Mouse (Mus musculus) liver, embryonic 13.5 days (tissue): ENCODE data around the gene Ell2. TPM values are rescaled to one million over a fixed set of nuclear protein-coding genes. Genes with fewer than 3 reads are reported as not detected.

Source experiments
- ATAC-seq: fragments of 200-750 bp; cut with Nextera tagmentation; 2 replicates; pipeline ENCODE4 v1.8.0; 2017; ENCODE audit warnings: low read depth, mild to moderate bottlenecking, moderate number of reproducible peaks, moderate library complexity
- DNase-seq: peaks from one replicate; pipeline ENCODE4 v3.0.0; 2022
- H3K27ac ChIP-seq: fragments of 300-500 bp; sonication (generic); 2 replicates; pipeline ENCODE4 v1.5.1; 2015; ENCODE audit warnings: moderate library complexity, mild to moderate bottlenecking, inconsistent platforms
- H3K27me3 ChIP-seq: fragments of 300-500 bp; sonication (generic); 2 replicates; pipeline ENCODE4 v1.6.1; 2015; ENCODE audit warnings: mild to moderate bottlenecking, inconsistent platforms
- H3K36me3 ChIP-seq: fragments of 300-500 bp; sonication (generic); 2 replicates; pipeline ENCODE4 v1.6.1; 2015; ENCODE audit warnings: mild to moderate bottlenecking, inconsistent platforms
- H3K4me1 ChIP-seq: fragments of 300-500 bp; sonication (generic); replicated peaks from 2 replicates; pipeline ENCODE4 v1.6.1; 2015; ENCODE audit warnings: inconsistent platforms
- H3K4me2 ChIP-seq: fragments of 300-500 bp; sonication (generic); 2 replicates; pipeline ENCODE4 v1.6.1; 2015; ENCODE audit warnings: inconsistent platforms, mild to moderate bottlenecking, moderate library complexity
- H3K4me3 ChIP-seq: fragments of 300-500 bp; sonication (generic); replicated peaks from 2 replicates; pipeline ENCODE4 v1.5.1; 2015; ENCODE audit warnings: mild to moderate bottlenecking, inconsistent platforms
- H3K9ac ChIP-seq: fragments of 300-500 bp; sonication (generic); 2 replicates; pipeline ENCODE4 v1.6.1; 2015; ENCODE audit warnings: mild to moderate bottlenecking, inconsistent platforms
- H3K9me3 ChIP-seq: fragments of 300-500 bp; sonication (generic); replicated peaks from 2 replicates; pipeline ENCODE4 v1.6.1; 2016; ENCODE audit warnings: inconsistent platforms
- WGBS: fragments of 180-500 bp; shearing (Covaris S2); methylation state at CpG from one replicate; pipeline ENCODE4 v1.1.7; 2015; ENCODE audit not compliant: insufficient replicate concordance; 5-methylcytosine and 5-hydroxymethylcytosine counted together
- polyA plus RNA-seq: library from polyadenylated mRNA; unstranded; fragments of >200 nt; fragmentation: Nextera tagmentation; extraction: Ambion mirVana; gene quantifications from 2 replicates; pipeline ENCODE4 v1.2.1, GENCODE M21; 2015

Ell2 gene
- polyA plus RNA-seq, 1 experiment from 2014 or later = 38.2 TPM

GRCm38 (mm10) chr13:75734231-75734630, 27.7 kb downstream of the Ell2 start:
- no peaks in the 10 kb centered on the region for H3K27me3 ChIP-seq
- peak overlapping the region; percentile 32 for H3K4me3 ChIP-seq
- H3K9me3 ChIP-seq = no peaks in the 10 kb centered on the region
- H3K4me2 ChIP-seq = peak overlapping the region; percentile 58
- H3K4me1 ChIP-seq = peaks cover 88% of the 10 kb centered on the region
- H3K36me3 ChIP-seq = peaks cover 15% of the 10 kb centered on the region
- ATAC-seq (no peak), DNase-seq (no peak)
- 40% methylated on average over 5 of the region's 5 CpGs for WGBS
- H3K9ac ChIP-seq = peak overlapping the region; percentile 65
- H3K27ac ChIP-seq = peak overlapping the region; percentile 94

DNA sequence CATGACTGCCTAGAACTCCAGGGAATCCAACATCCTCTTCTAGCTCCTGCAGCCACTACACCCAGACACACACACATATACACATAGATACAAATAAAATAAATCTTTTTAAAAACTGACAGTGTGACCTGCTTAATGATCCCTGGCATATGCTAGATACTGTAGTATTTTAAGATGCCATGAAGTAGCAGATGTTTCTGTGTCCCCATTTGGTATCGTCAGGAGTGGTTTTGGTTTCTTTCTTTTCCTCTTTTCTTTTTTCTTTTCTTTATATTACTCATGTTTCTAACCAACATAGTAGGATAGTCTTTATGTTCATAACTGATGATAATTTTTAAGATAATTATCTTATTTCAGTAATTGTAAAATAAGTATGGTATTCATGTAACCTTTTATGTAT, 29.0 kb downstream of the Ell2 start:
- H3K4me3 ChIP-seq = no peak overlapping the region
- WGBS = 90% methylated on average over 1 of the region's 1 CpGs
- 0 out of 2 replicates have a peak overlapping the region, but pooled peaks have one; percentile 13 for H3K4me2 ChIP-seq
- H3K4me1 ChIP-seq = peaks cover 92% of the 10 kb centered on the region
- DNase-seq (no peak), ATAC-seq (no peak)
- H3K27ac ChIP-seq = peak overlapping the region; percentile 14
- no peaks in the 10 kb centered on the region for H3K27me3 ChIP-seq
- H3K9me3 ChIP-seq = no peaks in the 10 kb centered on the region
- peak overlapping the region; percentile 39; the same call in 1 of the 2 replicates for H3K9ac ChIP-seq
- H3K36me3 ChIP-seq = peaks cover 15% of the 10 kb centered on the region

DNA sequence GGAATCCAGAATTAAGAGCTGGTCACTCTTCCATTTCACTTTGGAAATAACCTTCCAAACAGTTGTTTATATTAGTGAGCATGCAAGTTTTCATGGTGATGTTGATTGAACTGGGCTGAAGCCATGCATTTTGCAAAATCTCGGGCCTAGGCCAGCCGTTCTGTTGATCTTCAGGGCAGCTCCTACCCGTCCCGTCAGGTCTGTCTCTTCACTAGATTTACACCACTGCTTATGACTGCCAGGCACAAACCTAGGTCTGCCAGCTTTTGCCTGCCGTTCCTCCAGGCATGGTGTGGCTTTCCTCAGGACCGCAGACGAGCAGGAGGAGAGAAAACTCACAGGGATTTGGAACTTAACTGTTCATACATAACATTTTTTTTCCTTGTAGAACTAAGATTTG, 31.4 kb downstream of the Ell2 start:
- H3K4me2 ChIP-seq = peak overlapping the region; percentile 49
- peak overlapping the region; percentile 92 for H3K27ac ChIP-seq
- peak overlapping the region; percentile 66 for H3K9ac ChIP-seq
- peaks cover 93% of the 10 kb centered on the region for H3K4me1 ChIP-seq
- no peaks in the 10 kb centered on the region for H3K27me3 ChIP-seq
- no peaks in the 10 kb centered on the region for H3K9me3 ChIP-seq
- ATAC-seq (no peak), DNase-seq (no peak)
- WGBS = 69% methylated on average over 7 of the region's 7 CpGs
- peaks cover 8% of the 10 kb centered on the region; the same call in 1 of the 2 replicates for H3K36me3 ChIP-seq
- H3K4me3 ChIP-seq = peak overlapping the region; percentile 18; the same call in 1 of the 2 replicates

DNA sequence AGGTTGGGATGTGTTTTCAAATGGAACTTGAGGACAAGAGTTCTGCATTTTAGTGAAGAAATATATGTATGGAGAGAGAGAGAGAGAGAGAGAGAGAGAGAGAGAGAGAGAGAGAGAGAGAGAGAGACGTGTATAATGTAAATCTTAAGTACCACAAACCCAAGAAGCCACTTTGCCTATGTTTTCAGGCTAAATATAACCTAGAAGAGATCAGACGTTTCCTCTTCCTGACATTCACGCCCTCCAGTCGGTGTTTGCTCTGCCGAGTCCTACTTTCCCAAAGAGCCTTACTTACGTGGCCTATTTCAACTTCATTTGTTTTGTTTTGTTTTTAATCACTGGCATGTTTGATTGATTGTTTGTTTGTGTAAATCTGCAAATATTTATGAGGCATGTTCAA, 32.0 kb downstream of the Ell2 start:
- peaks cover 92% of the 10 kb centered on the region for H3K4me1 ChIP-seq
- H3K9me3 ChIP-seq = no peaks in the 10 kb centered on the region
- peak overlapping the region; percentile 49 for H3K4me2 ChIP-seq
- peak overlapping the region; percentile 92 for H3K27ac ChIP-seq
- 7% methylated on average over 6 of the region's 6 CpGs for WGBS
- no peak for ATAC-seq
- peak overlapping the region; percentile 66 for H3K9ac ChIP-seq
- H3K36me3 ChIP-seq = peaks cover 8% of the 10 kb centered on the region; the same call in 1 of the 2 replicates
- H3K27me3 ChIP-seq = no peaks in the 10 kb centered on the region
- DNase-seq = no peak
- peak overlapping the region; percentile 12 for H3K4me3 ChIP-seq

DNA sequence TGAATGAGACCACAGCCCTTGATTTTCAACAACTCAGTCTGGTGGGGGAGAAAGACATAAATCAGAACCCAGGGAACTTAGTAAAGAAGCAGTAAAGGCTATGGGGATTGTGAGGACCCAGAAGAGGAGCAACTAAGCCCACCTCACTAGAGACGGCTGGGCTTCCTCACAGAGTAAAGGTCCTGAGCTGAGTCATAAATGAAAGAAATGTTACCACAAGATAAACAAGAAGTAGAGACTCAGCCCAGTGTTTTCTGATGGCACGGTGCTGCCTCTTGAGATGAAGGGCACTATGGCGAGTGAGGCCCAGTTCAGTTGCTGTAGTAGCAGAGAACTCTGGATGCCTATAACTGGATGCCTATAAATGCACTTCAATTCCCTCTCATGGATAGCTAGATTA, 32.4 kb downstream of the Ell2 start:
- peak; percentile 85 for ATAC-seq
- WGBS = 13% methylated on average over 3 of the region's 3 CpGs
- no peak for DNase-seq
- Histone ChIP-seq H3K4me2 (peak overlapping the region; percentile 49), H3K36me3 (peaks cover 9% of the 10 kb centered on the region; the same call in 1 of the 2 replicates), H3K27me3 (no peaks in the 10 kb centered on the region), H3K27ac (peak overlapping the region; percentile 92), H3K9ac (peak overlapping the region; percentile 66), H3K4me3 (peak overlapping the region; percentile 12), H3K4me1 (peaks cover 93% of the 10 kb centered on the region), H3K9me3 (no peaks in the 10 kb centered on the region)

GRCm38 (mm10) chr13:75740018-75740417, 33.5 kb downstream of the Ell2 start:
- peak overlapping the region; percentile 92 for H3K27ac ChIP-seq
- WGBS = 26% methylated on average over 3 of the region's 3 CpGs
- no peak for DNase-seq

GRCm38 (mm10) chr13:75741119-75741518, 34.6 kb downstream of the Ell2 start:
- peak overlapping the region; percentile 48 for H3K4me2 ChIP-seq
- H3K27ac ChIP-seq = peak overlapping the region; percentile 92
- WGBS = 74% methylated on average over 3 of the region's 3 CpGs
- H3K9me3 ChIP-seq = no peaks in the 10 kb centered on the region
- H3K36me3 ChIP-seq = peaks cover 14% of the 10 kb centered on the region; the same call in 1 of the 2 replicates
- DNase-seq (no peak), ATAC-seq (no peak)
- H3K4me3 ChIP-seq = no peak overlapping the region
- peak overlapping the region; percentile 66 for H3K9ac ChIP-seq
- H3K4me1 ChIP-seq = peaks cover 96% of the 10 kb centered on the region
- H3K27me3 ChIP-seq = no peaks in the 10 kb centered on the region

More at GRCm38 (mm10) chr13:75740018-75740417, 33.5 kb downstream of the Ell2 start:
- H3K4me2 ChIP-seq = peak overlapping the region; percentile 49
- peaks cover 95% of the 10 kb centered on the region for H3K4me1 ChIP-seq
- no peak overlapping the region for H3K4me3 ChIP-seq
- no peak for ATAC-seq
- peak overlapping the region; percentile 66 for H3K9ac ChIP-seq
- no peaks in the 10 kb centered on the region for H3K9me3 ChIP-seq
- no peaks in the 10 kb centered on the region for H3K27me3 ChIP-seq
- peaks cover 13% of the 10 kb centered on the region; the same call in 1 of the 2 replicates for H3K36me3 ChIP-seq

DNA sequence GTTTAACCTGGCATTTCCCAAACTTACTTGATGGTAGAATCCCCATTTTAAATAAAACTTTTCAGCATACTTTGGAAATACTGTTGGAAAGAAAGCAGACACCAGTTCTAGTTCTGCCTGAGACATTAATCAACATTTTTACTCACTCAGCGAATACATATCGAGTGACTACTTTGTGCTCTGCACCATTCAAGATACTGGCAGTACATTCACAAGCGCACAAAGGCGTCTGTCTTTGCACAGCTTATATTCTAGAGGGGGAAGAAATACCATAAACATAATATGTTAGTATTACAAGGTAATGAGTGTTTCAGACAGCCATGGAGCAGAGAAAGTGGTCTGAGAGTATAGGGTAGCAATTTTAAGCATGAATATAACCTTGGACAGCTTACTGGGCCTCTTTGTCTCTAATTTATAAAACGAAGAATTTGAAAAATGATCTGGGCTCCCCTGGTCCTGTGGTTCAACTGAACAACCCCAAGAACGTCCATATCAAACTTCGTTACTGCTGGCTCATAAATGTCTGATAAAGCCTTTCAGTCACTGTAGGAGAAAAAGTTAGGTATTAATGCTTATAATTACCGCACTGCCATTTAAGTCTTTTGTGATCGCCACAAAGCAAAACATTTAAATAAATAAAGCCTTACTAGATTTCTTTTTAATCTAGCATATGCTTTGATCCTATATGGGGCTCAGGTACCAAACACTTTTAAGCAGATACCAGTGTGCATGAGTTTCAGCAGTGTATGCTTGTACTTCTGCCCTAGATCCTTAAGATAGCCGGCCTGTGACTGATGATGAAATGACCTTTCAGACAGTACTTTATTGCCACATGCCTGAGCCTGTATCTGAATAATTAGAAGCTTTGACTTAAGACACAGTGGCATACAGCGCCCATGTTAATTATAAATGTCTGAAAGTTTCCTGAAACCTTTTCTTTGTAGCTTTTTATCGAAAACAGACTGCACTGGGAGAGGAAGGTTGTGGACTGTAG, 35.5 kb downstream of the Ell2 start:
- peak; percentile 21; the same call in 1 of the 2 replicates for ATAC-seq
- WGBS = 43% methylated on average over 12 of the region's 12 CpGs
- no peak overlapping the region; the same call in 1 of the 2 replicates for H3K4me3 ChIP-seq
- H3K9ac ChIP-seq = peak overlapping the region; percentile 66
- H3K27me3 ChIP-seq = no peaks in the 10 kb centered on the region
- H3K36me3 ChIP-seq = peaks cover 15% of the 10 kb centered on the region
- no peaks in the 10 kb centered on the region for H3K9me3 ChIP-seq
- peaks cover 96% of the 10 kb centered on the region for H3K4me1 ChIP-seq
- H3K27ac ChIP-seq = peak overlapping the region; percentile 92
- no peak for DNase-seq
- H3K4me2 ChIP-seq = peak overlapping the region; percentile 48

DNA sequence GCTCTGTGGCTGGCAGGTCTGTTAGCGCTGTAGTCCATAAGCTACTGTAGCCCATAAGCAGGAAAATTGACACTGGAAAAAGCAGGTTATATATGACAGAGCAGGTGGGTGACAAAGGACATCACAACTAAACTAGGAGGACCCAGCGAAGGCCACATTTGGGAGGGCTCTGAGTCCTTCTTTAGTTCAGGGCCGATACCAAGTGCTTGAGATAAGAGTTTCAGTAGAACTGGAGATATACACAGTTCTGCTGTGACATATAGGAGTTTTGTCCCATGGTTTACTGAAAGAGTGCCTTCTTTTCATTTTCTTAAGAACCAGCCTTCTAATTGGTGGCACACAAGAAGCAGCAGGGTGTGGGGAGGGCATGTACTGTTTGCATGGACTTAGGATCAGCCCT, 36.4 kb downstream of the Ell2 start:
- no peak for DNase-seq
- H3K9ac ChIP-seq = peak overlapping the region; percentile 56; the same call in 1 of the 2 replicates
- H3K27me3 ChIP-seq = no peaks in the 10 kb centered on the region
- H3K4me2 ChIP-seq = peak overlapping the region; percentile 48
- no peaks in the 10 kb centered on the region for H3K9me3 ChIP-seq
- H3K4me1 ChIP-seq = peaks cover 92% of the 10 kb centered on the region
- H3K27ac ChIP-seq = peak overlapping the region; percentile 92
- H3K36me3 ChIP-seq = peaks cover 24% of the 10 kb centered on the region
- WGBS = 38% methylated on average over 3 of the region's 3 CpGs
- H3K4me3 ChIP-seq = no peak overlapping the region
- ATAC-seq = peak; percentile 29; the same call in 1 of the 2 replicates

DNA sequence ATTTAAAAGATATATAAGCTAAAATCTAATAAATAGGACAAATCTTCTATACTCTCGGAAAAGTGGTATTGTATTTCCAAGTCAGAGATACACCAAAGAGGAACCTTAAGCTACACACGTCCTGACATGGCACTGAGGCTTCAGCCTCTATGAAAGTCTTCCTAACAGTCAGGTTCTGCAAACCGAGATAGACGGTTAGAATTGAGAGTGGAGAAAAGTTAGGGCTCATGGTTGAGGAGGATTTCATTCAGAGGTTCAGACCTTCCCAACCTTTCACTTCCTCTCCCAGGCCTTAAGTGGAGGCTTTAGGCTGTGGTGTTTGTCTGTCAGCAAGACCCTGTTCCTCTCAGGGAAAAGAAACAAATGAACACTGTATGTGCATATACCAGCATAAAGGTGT, 37.5 kb downstream of the Ell2 start:
- H3K4me3 ChIP-seq = no peak overlapping the region
- H3K4me2 ChIP-seq = no peak overlapping the region
- H3K27ac ChIP-seq = peak overlapping the region; percentile 70
- ATAC-seq (no peak), DNase-seq (no peak)
- peaks cover 92% of the 10 kb centered on the region for H3K4me1 ChIP-seq
- peak overlapping the region; percentile 28 for H3K9ac ChIP-seq
- no peaks in the 10 kb centered on the region for H3K9me3 ChIP-seq
- peaks cover 34% of the 10 kb centered on the region for H3K36me3 ChIP-seq
- H3K27me3 ChIP-seq = no peaks in the 10 kb centered on the region
- WGBS = 57% methylated on average over 4 of the region's 4 CpGs

DNA sequence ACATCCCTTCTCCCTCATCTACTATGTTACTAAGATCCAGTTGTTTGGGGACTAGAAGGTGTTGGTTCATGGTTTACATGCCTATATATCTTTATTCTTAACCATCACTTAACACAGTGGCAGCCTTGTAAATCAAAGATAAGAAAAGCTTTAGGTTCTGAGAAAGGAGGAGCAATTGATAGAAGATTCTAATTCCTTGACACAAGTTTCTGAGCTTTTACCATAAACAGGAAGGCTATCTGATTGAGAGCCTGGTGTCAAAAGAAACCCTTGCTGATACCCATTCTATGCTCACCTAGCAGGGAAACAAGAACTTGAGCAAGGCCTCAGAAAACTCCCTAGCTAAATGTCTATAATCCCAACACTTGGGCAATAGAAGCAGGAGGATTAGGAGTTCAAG, 38.8 kb downstream of the Ell2 start:
- DNase-seq (no peak), ATAC-seq (peak; percentile 11; the same call in 1 of the 2 replicates)
- H3K4me1 ChIP-seq = peaks cover 86% of the 10 kb centered on the region
- no peak overlapping the region for H3K4me3 ChIP-seq
- peak overlapping the region; percentile 34; the same call in 1 of the 2 replicates for H3K9ac ChIP-seq
- 0 out of 2 replicates have a peak overlapping the region, but pooled peaks have one; percentile 1 for H3K4me2 ChIP-seq
- H3K27me3 ChIP-seq = no peaks in the 10 kb centered on the region
- H3K27ac ChIP-seq = peak overlapping the region; percentile 68
- H3K36me3 ChIP-seq = peaks cover 44% of the 10 kb centered on the region
- no peaks in the 10 kb centered on the region for H3K9me3 ChIP-seq
